Mouse (Mus musculus) limb, embryonic 11.5 days (tissue): ENCODE measurements around the gene Fam189a1. TPM values are rescaled to one million over a fixed set of nuclear protein-coding genes. Genes with fewer than 3 reads are reported as not detected.

Source experiments
- ATAC-seq: fragments of 200-750 bp; cut with Nextera tagmentation; 2 replicates; pipeline ENCODE4 v1.8.0; 2017; ENCODE audit warnings: low read depth; ENCODE audit not compliant: insufficient number of reproducible peaks, low FRiP score, low TSS enrichment
- DNase-seq: peaks from one replicate; pipeline ENCODE4 v3.0.0-alpha.2; 2015; ENCODE audit warnings: low spot score
- H3K27ac ChIP-seq: fragments of 300-500 bp; sonication (generic); replicated peaks from 2 replicates; pipeline ENCODE4 v1.5.1; 2014; ENCODE audit warnings: low read depth, mild to moderate bottlenecking, low read length
- H3K27me3 ChIP-seq: fragments of 300-500 bp; sonication (generic); 2 replicates; pipeline ENCODE4 v1.6.1; 2014; ENCODE audit warnings: mild to moderate bottlenecking, low read length, mixed read lengths; ENCODE audit not compliant: control insufficient read depth, insufficient read depth
- H3K36me3 ChIP-seq: fragments of 300-500 bp; sonication (generic); 2 replicates; pipeline ENCODE4 v1.6.1; 2014; ENCODE audit warnings: mild to moderate bottlenecking, low read length, moderate library complexity, mixed read lengths; ENCODE audit not compliant: control insufficient read depth, insufficient read depth
- H3K4me1 ChIP-seq: fragments of 300-500 bp; sonication (generic); 2 replicates; pipeline ENCODE4 v1.6.1; 2014; ENCODE audit warnings: low read length, mixed read lengths; ENCODE audit not compliant: control insufficient read depth, insufficient read depth
- H3K4me2 ChIP-seq: fragments of 300-500 bp; sonication (generic); 2 replicates; pipeline ENCODE4 v1.6.1; 2014; ENCODE audit warnings: low read depth, mild to moderate bottlenecking, moderate library complexity; ENCODE audit not compliant: severe bottlenecking
- H3K4me3 ChIP-seq: fragments of 300-500 bp; sonication (generic); 2 replicates; pipeline ENCODE4 v1.5.1; 2014; ENCODE audit warnings: low read depth, low read length
- H3K9ac ChIP-seq: fragments of 300-500 bp; sonication (generic); 2 replicates; pipeline ENCODE4 v1.6.1; 2014; ENCODE audit warnings: mild to moderate bottlenecking, low read length
- H3K9me3 ChIP-seq: fragments of 300-500 bp; sonication (generic); 2 replicates; pipeline ENCODE4 v1.6.1; 2016; ENCODE audit warnings: low read length; ENCODE audit not compliant: control insufficient read depth
- WGBS: fragments of 180-500 bp; shearing (Covaris S2); extraction: QIAGEN DNeasy Blood & Tissue Kit; methylation state at CpG from one replicate; pipeline ENCODE4 v1.1.7; 2014; 5-methylcytosine and 5-hydroxymethylcytosine counted together
- polyA plus RNA-seq: library from polyadenylated mRNA; unstranded; fragments of >200 nt; fragmentation: Nextera tagmentation; extraction: Ambion mirVana; gene quantifications from 2 replicates; pipeline ENCODE4 v1.2.1, GENCODE M21; 2014

Gene Fam189a1
- polyA plus RNA-seq, 1 experiment from 2014 or later = 0.35 TPM

DNA sequence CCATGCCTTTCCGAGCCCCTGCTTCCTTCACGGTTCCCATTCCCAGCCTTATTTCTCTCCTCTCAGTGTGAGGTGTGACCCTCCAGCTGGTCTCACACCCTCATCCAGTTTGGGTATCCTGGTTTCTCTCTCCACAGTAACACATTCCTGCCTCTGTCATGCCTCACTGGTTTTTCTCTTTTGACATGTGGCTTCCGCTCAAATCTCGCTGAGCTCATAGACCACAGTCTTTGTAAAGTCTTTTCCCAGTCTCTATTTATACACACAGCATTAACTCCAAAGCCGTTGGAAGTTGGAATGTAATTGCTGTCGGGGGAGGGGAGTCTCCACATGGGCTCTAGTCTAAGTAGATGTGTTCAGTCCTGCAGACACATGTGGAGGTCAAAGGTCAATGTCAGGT is 145.2 kb downstream of the Fam189a1 start:
- DNase-seq (peak; percentile 30), ATAC-seq (no peak)
- 55% methylated on average over 6 of the region's 6 CpGs for WGBS
- Histone ChIP-seq H3K27ac (no peak overlapping the region), H3K36me3 (no peaks in the 10 kb centered on the region), H3K9ac (no peak overlapping the region), H3K4me3 (no peak overlapping the region), H3K27me3 (no peaks in the 10 kb centered on the region), H3K9me3 (no peaks in the 10 kb centered on the region), H3K4me2 (no peak overlapping the region), H3K4me1 (peaks cover 3% of the 10 kb centered on the region; the same call in 1 of the 2 replicates)

DNA sequence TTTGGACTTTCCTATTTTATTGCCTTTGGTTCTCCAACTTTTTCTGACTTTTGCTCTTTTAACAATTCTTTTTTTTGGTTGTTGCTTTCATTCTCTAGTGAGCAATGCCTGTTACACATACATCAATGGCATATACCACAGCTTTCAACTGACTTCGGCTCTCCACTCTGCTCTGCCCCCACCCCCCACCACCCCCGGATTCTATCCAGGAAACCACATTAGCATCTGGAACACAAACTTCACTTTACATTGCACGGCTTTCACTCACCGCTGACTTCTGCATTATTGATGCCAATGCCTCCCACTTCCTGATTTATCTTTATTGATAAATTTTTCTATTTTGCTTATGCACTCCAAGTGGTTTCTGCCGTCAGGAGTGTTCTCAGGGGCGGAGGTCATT is 146.1 kb downstream of the Fam189a1 start:
- no peak overlapping the region for H3K4me2 ChIP-seq
- no peak overlapping the region for H3K27ac ChIP-seq
- H3K9ac ChIP-seq = no peak overlapping the region
- H3K36me3 ChIP-seq = no peaks in the 10 kb centered on the region
- ATAC-seq (no peak), DNase-seq (no peak)
- WGBS = 78% methylated on average over 6 of the region's 6 CpGs
- no peak overlapping the region for H3K4me3 ChIP-seq
- H3K4me1 ChIP-seq = peaks cover 3% of the 10 kb centered on the region; the same call in 1 of the 2 replicates
- no peaks in the 10 kb centered on the region for H3K27me3 ChIP-seq
- no peaks in the 10 kb centered on the region for H3K9me3 ChIP-seq

DNA sequence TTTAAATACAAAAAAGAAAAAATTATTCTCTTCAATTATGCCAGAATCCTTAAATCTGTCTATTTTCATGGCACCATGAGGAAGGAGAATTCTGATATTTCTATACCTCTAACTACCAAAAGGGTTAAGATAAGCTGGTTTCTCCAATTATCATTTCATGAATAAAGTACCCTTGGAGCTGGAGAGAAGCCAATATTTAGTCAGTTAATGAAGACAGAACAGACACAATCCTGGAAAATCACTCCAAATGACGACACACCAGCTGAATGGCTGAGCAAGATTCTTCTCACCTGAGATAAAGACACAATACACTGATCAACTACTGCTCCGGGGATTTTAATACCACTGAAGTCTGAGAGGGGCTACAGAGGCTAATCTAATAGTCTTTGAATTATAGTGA is 150.6 kb downstream of the Fam189a1 start:
- 86% methylated on average over 2 of the region's 2 CpGs for WGBS
- Histone ChIP-seq H3K9me3 (no peaks in the 10 kb centered on the region), H3K27ac (no peak overlapping the region), H3K36me3 (no peaks in the 10 kb centered on the region), H3K4me2 (no peak overlapping the region), H3K4me1 (no peaks in the 10 kb centered on the region), H3K9ac (no peak overlapping the region), H3K4me3 (no peak overlapping the region), H3K27me3 (no peaks in the 10 kb centered on the region)
- ATAC-seq (no peak), DNase-seq (no peak)

DNA sequence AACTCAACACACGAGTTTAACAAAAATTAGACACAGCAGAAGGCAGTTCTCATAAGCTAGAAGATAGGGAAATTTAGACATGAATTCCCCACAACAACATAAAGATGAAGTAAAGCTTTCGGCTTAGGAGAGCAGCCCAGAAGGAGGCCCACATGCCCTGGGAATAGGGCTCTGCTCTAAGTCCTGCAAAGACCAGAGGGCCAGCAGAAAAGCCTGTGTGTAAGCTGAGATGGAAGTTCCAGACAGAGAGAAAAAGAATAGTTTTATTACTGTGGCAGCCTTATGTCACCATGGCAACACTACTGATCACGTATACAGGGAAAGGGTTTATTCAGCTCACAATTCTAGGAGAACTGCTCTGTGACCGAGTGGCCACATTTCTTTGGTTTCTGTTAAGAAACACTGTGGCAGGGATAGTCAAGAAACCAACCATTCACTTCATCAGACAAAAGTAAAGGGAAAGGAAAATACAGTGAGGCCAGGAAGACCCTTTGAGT is 156.6 kb downstream of the Fam189a1 start:
- Histone ChIP-seq H3K4me3 (no peak overlapping the region), H3K36me3 (no peaks in the 10 kb centered on the region), H3K9me3 (no peaks in the 10 kb centered on the region), H3K4me1 (no peaks in the 10 kb centered on the region), H3K27ac (no peak overlapping the region), H3K27me3 (no peaks in the 10 kb centered on the region), H3K4me2 (no peak overlapping the region), H3K9ac (no peak overlapping the region)
- 72% methylated on average over 4 of the region's 4 CpGs for WGBS
- DNase-seq = no peak
- ATAC-seq = no peak

DNA sequence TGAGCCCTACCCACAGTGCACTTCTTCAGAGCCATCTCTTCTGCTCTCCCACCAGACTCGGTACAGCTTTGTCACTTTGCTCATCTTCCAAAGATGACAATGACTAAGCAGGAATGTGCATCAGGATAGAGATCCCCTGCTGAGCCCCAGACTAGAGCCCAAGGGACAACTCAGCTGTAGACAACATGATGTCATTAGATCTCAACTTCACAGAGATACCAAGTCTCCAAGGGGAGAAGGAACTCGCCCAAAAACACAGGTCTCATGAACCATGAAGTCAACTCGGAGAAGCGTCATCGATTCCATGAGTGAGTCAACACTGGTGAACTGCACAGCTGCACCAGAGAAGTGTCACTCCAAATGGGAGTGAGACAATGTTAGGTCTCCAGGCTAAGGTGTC is 158.6 kb downstream of the Fam189a1 start:
- no peak for DNase-seq
- H3K4me3 ChIP-seq = no peak overlapping the region
- no peak overlapping the region for H3K9ac ChIP-seq
- H3K4me1 ChIP-seq = no peaks in the 10 kb centered on the region
- WGBS = 91% methylated on average over 5 of the region's 5 CpGs
- H3K36me3 ChIP-seq = no peaks in the 10 kb centered on the region
- no peak for ATAC-seq
- no peaks in the 10 kb centered on the region for H3K9me3 ChIP-seq
- no peaks in the 10 kb centered on the region for H3K27me3 ChIP-seq
- H3K4me2 ChIP-seq = no peak overlapping the region
- H3K27ac ChIP-seq = no peak overlapping the region

DNA sequence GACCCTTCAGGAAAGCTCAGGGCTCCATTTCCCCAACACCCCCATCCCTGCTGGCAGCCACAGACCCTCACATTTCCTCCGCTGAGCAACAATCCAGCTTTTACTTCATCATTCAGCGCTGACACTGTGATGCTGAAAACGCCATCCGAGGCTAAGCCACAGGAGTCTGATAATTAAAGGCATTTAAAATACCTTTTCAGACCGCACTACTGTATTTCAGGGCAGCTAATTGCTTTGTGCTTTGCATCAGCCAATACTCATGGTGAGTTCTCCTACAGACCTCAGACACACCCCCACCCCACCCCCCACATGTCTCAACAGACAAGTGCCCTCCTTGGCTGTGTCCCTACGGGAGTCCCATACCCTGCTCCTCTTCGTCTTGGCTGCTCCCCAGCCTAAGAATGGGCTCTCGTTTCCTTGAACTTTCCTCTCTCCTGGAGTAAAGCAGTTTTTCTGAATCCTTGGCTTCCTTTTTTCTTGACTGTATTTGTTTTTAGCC is 160.4 kb downstream of the Fam189a1 start:
- DNase-seq = no peak
- H3K9me3 ChIP-seq = no peaks in the 10 kb centered on the region

DNA sequence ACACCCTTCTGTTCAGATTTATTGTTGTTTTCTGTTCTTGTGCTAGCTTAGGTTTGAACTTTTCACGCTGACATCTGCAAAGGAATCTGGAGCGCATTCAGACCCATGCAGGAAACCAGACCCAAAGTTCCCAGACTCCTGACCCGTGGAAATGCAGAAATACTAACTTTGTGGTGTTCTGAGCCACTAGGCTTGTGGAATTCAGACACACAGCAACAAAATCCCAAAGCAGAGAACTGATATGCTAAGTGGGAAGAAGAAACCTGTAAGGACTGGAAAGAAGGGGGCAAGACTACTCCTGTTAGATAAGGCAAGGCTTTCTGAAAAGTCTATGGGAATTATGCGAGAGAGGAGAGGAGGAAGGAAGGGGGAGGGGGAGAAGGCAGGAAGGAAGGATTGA is 167.0 kb downstream of the Fam189a1 start:
- H3K27ac ChIP-seq = no peak overlapping the region
- WGBS = 85% methylated on average over 4 of the region's 4 CpGs
- no peaks in the 10 kb centered on the region for H3K4me1 ChIP-seq
- H3K9me3 ChIP-seq = no peaks in the 10 kb centered on the region
- H3K4me3 ChIP-seq = no peak overlapping the region
- H3K9ac ChIP-seq = no peak overlapping the region
- no peaks in the 10 kb centered on the region for H3K27me3 ChIP-seq
- H3K4me2 ChIP-seq = no peak overlapping the region
- no peaks in the 10 kb centered on the region for H3K36me3 ChIP-seq
- no peak for ATAC-seq
- DNase-seq = no peak

More for the DNA sequence above, 160.4 kb downstream of the Fam189a1 start:
- Histone ChIP-seq H3K4me1 (no peaks in the 10 kb centered on the region), H3K4me3 (no peak overlapping the region), H3K9ac (no peak overlapping the region), H3K4me2 (no peak overlapping the region), H3K27me3 (no peaks in the 10 kb centered on the region), H3K36me3 (no peaks in the 10 kb centered on the region), H3K27ac (no peak overlapping the region)
- WGBS = 49% methylated on average over 8 of the region's 8 CpGs
- no peak for ATAC-seq

DNA sequence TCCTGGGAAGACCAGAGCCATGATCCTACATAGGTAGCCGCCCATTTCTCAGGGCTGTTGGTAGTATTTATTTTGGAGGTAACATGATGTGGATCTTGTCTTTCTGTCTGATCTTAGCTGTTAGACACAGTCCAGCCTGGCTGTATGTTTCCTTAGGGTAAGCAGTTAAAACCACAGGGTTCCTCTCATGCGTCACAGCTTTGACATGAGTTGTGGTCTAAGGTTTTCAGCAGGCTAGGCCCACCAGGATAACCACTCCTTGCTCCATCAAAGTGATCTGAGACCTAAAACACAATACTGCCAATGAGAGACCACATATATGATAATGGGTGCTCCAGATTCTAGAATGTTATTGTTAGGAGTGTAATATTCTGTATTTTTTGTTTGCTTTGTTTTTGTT is 168.4 kb downstream of the Fam189a1 start:
- no peak overlapping the region for H3K4me2 ChIP-seq
- no peak for DNase-seq
- H3K9me3 ChIP-seq = no peaks in the 10 kb centered on the region
- 80% methylated on average over 2 of the region's 2 CpGs for WGBS
- H3K4me3 ChIP-seq = no peak overlapping the region
- no peak overlapping the region for H3K27ac ChIP-seq
- H3K27me3 ChIP-seq = no peaks in the 10 kb centered on the region
- H3K36me3 ChIP-seq = no peaks in the 10 kb centered on the region
- no peak for ATAC-seq
- no peaks in the 10 kb centered on the region for H3K4me1 ChIP-seq
- H3K9ac ChIP-seq = no peak overlapping the region

DNA sequence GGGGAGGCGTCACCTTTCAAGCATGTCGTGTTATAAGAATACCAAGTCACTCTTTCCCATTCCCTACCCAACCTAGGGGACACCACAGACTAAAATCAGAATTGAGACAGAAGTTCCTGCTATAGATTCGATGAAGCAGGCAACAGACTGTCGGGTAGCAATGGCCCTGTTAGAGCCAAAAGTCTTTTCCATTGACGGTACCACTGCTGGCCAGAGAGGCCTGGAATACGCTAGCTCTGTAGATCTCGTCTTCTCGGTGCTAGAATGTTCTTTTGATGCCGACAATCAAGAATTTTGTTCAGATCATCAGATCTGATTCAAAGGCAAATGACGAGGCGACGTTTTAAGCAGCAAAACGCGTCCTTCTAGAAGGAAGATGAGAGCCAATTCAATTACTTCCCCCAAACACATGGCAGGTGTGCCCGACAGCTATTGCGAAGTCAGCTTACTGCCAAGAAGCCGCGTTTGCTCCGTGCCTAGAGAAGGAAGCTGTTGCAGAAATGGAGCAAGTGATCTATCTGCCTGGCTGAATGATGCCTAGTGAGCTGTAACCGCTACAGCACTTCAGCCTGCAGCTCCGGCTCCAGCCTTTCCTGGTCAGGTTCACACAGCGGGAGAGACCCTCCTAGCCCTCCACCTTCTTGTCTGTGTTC is 171.8 kb downstream of the Fam189a1 start:
- no peaks in the 10 kb centered on the region for H3K27me3 ChIP-seq
- no peaks in the 10 kb centered on the region for H3K36me3 ChIP-seq
- H3K4me1 ChIP-seq = no peaks in the 10 kb centered on the region
- 92% methylated on average over 22 of the region's 22 CpGs for WGBS
- ATAC-seq (no peak), DNase-seq (no peak)
- H3K27ac ChIP-seq = no peak overlapping the region
- H3K4me2 ChIP-seq = no peak overlapping the region
- no peak overlapping the region for H3K9ac ChIP-seq
- no peak overlapping the region for H3K4me3 ChIP-seq
- no peaks in the 10 kb centered on the region for H3K9me3 ChIP-seq
